Mouse (Mus musculus): ENCODE results near the gene Ubtfl1.
"Not testable (repeated sequence)": the region's sequence is repeated elsewhere in the genome, so short reads cannot be mapped to it uniquely, and the experiment has no call there.

Ubtfl1 gene

GRCm38 (mm10) chr9:18404118-18404517 lies at the start of gene Ubtfl1:
Gene Ubtfl1, plus strand, starts transcription at chr9:18404418.
- no peak for DNase-seq (ENCODE audit: low spot score in 2 of 2)

- not testable (repeated sequence) for DNase-seq (ENCODE audit: low spot score in 2 of 2)
Measured at GRCm38 (mm10) chr9:18373026-18373425, 31.2 kb upstream of the Ubtfl1 start.

- no peak for DNase-seq (ENCODE audit: low spot score in 2 of 2)
Measured at GRCm38 (mm10) chr9:18385782-18386181, 18.4 kb upstream of the Ubtfl1 start.

- DNase-seq (ENCODE audit: low spot score in 2 of 2), result no peak
Measured at GRCm38 (mm10) chr9:18399629-18400028, 4.6 kb upstream of the Ubtfl1 start.

GRCm38 (mm10) chr9:18402895-18403294 lies 1.3 kb upstream of the Ubtfl1 start, which contains the start of gene Naalad2:
Gene Naalad2, minus strand, starts transcription at chr9:18402995.
- DNase-seq (ENCODE audit: low spot score in 2 of 2), result not testable (repeated sequence)

GRCm38 (mm10) chr9:18412371-18412770 lies 8.2 kb downstream of the Ubtfl1 start:
- not testable (repeated sequence) for DNase-seq (ENCODE audit: low spot score in 2 of 2)

GRCm38 (mm10) chr9:18430354-18430753 lies 26.1 kb downstream of the Ubtfl1 start, which contains the start of gene Mbd3l2:
Gene Mbd3l2, plus strand, starts transcription at chr9:18430654.
- DNase-seq (ENCODE audit: low spot score in 2 of 2), result no peak

- no peak for DNase-seq (ENCODE audit: low spot score in 2 of 2)
Measured at GRCm38 (mm10) chr9:18431687-18432086, 27.5 kb downstream of the Ubtfl1 start.

- DNase-seq (ENCODE audit: low spot score in 2 of 2), result no peak
Measured at GRCm38 (mm10) chr9:18456520-18456919, 52.3 kb downstream of the Ubtfl1 start.

Measured in left cerebral cortex, adult 9 months (tissue).